Mouse (Mus musculus) heart, embryonic 11.5 days (tissue): Measurements from ENCODE around the gene Tmem109. TPM values are rescaled to one million over a fixed set of nuclear protein-coding genes. Genes with fewer than 3 reads are reported as not detected.

Experiments used
- ATAC-seq: fragments of 200-750 bp; cut with Nextera tagmentation; replicated peaks from 2 replicates; pipeline ENCODE4 v1.8.0; 2017; ENCODE audit warnings: moderate library complexity; ENCODE audit not compliant: insufficient number of reproducible peaks, low FRiP score, low TSS enrichment
- H3K27ac ChIP-seq: fragments of 300-500 bp; sonication (generic); 2 replicates; pipeline ENCODE4 v1.5.1; 2014; ENCODE audit warnings: mild to moderate bottlenecking, low read depth, low read length
- H3K27me3 ChIP-seq: fragments of 300-500 bp; sonication (generic); 2 replicates; pipeline ENCODE4 v1.6.1; 2014; ENCODE audit warnings: mild to moderate bottlenecking, low read length, mixed read lengths; ENCODE audit not compliant: control insufficient read depth, insufficient read depth
- H3K36me3 ChIP-seq: fragments of 300-500 bp; sonication (generic); 2 replicates; pipeline ENCODE4 v1.6.1; 2014; ENCODE audit warnings: mild to moderate bottlenecking, low read length, moderate library complexity, mixed read lengths; ENCODE audit not compliant: control insufficient read depth, insufficient read depth
- H3K4me1 ChIP-seq: fragments of 300-500 bp; sonication (generic); 2 replicates; pipeline ENCODE4 v1.6.1; 2014; ENCODE audit warnings: low read length; ENCODE audit not compliant: control insufficient read depth, insufficient read depth
- H3K4me2 ChIP-seq: fragments of 300-500 bp; sonication (generic); 2 replicates; pipeline ENCODE4 v1.6.1; 2014; ENCODE audit warnings: mild to moderate bottlenecking, moderate library complexity
- H3K4me3 ChIP-seq: fragments of 300-500 bp; sonication (generic); 2 replicates; pipeline ENCODE4 v1.5.1; 2014; ENCODE audit warnings: low read depth, low read length
- H3K9ac ChIP-seq: fragments of 300-500 bp; sonication (generic); 2 replicates; pipeline ENCODE4 v1.6.1; 2014; ENCODE audit warnings: mild to moderate bottlenecking, low read depth, low read length, moderate library complexity
- H3K9me3 ChIP-seq: fragments of 300-500 bp; sonication (generic); replicated peaks from 2 replicates; pipeline ENCODE4 v1.6.1; 2016; ENCODE audit warnings: low read length; ENCODE audit not compliant: control insufficient read depth
- WGBS: fragments of 180-500 bp; shearing (Covaris S2); extraction: QIAGEN DNeasy Blood & Tissue Kit; methylation state at CpG from one replicate; pipeline ENCODE4 v1.1.7; 2014; ENCODE audit not compliant: insufficient replicate concordance; 5-methylcytosine and 5-hydroxymethylcytosine counted together
- polyA plus RNA-seq: library from polyadenylated mRNA; unstranded; fragments of >200 nt; fragmentation: Nextera tagmentation; extraction: Ambion mirVana; gene quantifications from 2 replicates; pipeline ENCODE4 v1.2.1, GENCODE M21; 2014

Tmem109 gene
- polyA plus RNA-seq, 1 experiment from 2014 or later, result 66.7 TPM

DNA sequence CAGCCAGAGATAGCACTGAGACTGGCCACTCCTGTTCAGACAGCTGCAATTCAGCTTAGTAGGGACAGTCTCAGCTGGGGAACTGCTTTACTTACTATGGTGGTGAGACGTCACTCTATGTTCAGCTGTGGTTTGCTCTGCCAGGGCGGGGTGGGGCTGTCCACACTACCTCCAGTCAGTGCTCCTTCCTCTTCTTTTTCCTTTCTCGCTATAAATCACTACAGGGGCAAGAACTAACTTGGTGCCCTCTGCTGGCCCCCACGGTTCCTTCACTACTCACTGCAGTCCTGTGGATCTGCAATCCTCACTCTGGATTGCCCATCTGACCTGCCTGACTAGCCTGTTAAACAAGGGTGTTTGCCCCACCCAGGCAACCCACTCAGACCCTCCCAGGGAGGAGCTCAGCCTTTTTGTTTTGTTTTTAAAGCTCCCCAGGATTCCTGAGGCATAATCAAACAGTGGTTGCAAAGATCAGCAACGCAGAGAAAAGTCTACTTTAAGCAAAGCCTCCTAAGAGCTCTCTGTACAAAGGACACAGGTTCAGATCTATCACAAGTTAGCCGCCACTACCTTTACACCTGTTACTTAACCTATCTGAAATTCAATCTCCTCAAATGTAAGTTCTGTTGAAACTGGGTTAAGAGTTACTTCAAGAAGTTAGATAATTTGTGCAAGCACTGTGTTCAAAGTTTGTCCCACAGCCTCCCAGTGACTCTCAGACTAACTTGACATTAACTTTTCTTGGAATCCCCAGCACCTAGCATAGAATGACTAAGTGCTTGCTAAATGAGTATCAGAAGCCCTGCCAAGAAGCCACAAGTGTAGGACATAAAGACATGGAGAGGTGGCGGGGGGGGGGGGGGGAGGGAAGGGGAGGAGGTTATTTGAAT is 1.5 kb downstream of the Tmem109 start:
- 64% methylated on average over 7 of the region's 7 CpGs for WGBS
- no peaks in the 10 kb centered on the region for H3K36me3 ChIP-seq
- H3K9me3 ChIP-seq, result no peaks in the 10 kb centered on the region
- H3K4me1 ChIP-seq, result peaks cover 11% of the 10 kb centered on the region
- peak overlapping the region; percentile 80 for H3K9ac ChIP-seq
- H3K27me3 ChIP-seq, result no peaks in the 10 kb centered on the region
- no peak for ATAC-seq
- peak overlapping the region; percentile 51 for H3K4me3 ChIP-seq
- no peak overlapping the region for H3K27ac ChIP-seq
- peak overlapping the region; percentile 95 for H3K4me2 ChIP-seq

DNA sequence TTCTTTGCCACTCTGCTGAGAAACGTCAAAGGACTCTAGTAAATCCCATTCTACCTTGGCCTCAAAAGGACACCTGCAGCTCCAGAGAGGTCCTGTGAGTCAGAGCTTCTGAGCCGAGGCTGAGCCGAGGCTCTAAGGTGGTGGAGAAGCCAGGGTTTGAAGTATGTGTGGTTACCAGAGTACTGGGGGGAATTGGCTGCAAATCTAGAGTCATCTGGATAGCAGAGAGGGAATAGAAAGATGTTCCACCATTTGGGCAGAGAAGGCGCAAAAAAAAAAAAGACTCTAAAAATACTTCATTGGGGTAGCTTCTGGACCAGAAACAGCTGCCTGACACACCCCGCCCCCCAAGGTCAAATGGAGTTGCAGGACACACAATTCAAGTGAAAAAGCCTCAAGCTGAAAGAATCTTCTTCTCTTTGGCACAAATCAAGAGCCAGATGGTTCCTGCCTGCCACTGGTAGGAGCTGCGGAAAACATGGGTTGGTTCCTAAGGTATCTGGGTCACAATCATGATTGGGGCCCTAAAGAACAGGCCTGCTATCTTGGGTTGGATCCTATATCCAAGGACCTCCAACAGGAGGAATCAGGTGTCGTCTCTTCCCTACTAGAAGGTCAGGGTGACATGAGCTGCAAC is 3.5 kb downstream of the Tmem109 start:
- no peak overlapping the region for H3K9ac ChIP-seq
- WGBS, result 86% methylated on average over 7 of the region's 7 CpGs
- no peak overlapping the region for H3K4me3 ChIP-seq
- H3K27me3 ChIP-seq, result no peaks in the 10 kb centered on the region
- H3K4me2 ChIP-seq, result no peak overlapping the region
- no peak for ATAC-seq
- peaks cover 9% of the 10 kb centered on the region for H3K36me3 ChIP-seq
- peaks cover 11% of the 10 kb centered on the region for H3K4me1 ChIP-seq
- H3K9me3 ChIP-seq, result peaks cover 2% of the 10 kb centered on the region; the same call in 1 of the 2 replicates
- H3K27ac ChIP-seq, result no peak overlapping the region

DNA sequence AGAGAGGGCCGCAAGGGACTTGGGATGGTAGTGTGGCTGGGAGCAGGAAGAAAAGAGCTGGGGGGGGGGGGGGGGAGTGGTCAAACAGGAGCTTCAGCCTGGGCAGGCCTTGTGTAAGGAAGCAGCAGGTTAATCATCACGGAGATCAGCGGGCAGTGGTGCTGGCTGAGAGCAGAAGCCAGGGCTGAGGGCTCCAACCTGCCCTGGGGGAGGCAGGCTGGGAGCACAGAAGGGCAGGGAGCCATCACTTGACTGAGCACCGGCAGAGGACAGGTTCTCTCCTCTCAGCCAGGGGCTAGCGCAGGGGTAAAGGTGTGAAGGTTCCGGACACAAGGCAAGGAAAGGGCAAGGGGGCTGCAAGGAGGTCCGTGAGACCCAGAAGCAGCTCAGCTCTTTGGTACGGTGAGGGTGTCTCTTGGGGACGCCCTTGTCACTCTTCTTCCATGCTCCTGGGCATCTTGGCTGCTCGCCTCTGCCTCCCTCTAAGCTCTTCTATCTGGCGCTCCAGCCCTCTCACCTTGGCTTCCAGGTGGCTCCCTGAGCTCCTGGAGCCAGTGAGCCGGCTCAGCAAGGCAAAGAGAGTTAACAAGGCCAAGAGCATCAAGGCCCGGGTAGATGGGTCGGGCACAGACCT is 10.4 kb downstream of the Tmem109 start:
- no peak overlapping the region for H3K9ac ChIP-seq
- no peaks in the 10 kb centered on the region for H3K27me3 ChIP-seq
- H3K4me3 ChIP-seq, result no peak overlapping the region
- H3K4me2 ChIP-seq, result no peak overlapping the region
- no peak overlapping the region for H3K27ac ChIP-seq
- H3K9me3 ChIP-seq, result peaks cover 2% of the 10 kb centered on the region; the same call in 1 of the 2 replicates
- peaks cover 15% of the 10 kb centered on the region for H3K4me1 ChIP-seq
- ATAC-seq, result no peak
- WGBS, result 71% methylated on average over 14 of the region's 14 CpGs
- H3K36me3 ChIP-seq, result peaks cover 30% of the 10 kb centered on the region

DNA sequence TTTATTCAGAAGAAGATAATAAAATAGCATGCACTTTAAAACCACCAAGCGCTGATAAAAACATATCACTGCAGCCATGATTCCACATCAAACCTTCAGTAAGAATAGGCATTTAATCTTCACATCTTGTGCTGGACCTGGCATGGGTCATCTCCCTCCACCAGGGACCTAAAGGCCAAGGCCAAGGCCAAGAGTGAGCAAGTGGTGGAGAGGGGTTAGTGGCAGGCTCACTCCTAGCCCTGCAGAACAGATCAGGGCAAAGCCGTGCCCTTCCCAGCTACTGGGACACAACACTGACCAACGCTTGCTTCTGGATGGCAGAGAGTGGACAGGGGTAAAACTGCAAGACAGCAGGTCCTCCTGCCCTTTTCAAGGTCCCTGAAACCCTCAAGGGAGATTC is 11.1 kb downstream of the Tmem109 start:
- Histone ChIP-seq H3K4me3 (no peak overlapping the region), H3K4me2 (no peak overlapping the region), H3K9me3 (peaks cover 2% of the 10 kb centered on the region; the same call in 1 of the 2 replicates), H3K27ac (no peak overlapping the region), H3K36me3 (peaks cover 34% of the 10 kb centered on the region), H3K4me1 (peaks cover 15% of the 10 kb centered on the region), H3K9ac (no peak overlapping the region), H3K27me3 (no peaks in the 10 kb centered on the region)
- no peak for ATAC-seq
- WGBS, result 85% methylated on average over 3 of the region's 3 CpGs

DNA sequence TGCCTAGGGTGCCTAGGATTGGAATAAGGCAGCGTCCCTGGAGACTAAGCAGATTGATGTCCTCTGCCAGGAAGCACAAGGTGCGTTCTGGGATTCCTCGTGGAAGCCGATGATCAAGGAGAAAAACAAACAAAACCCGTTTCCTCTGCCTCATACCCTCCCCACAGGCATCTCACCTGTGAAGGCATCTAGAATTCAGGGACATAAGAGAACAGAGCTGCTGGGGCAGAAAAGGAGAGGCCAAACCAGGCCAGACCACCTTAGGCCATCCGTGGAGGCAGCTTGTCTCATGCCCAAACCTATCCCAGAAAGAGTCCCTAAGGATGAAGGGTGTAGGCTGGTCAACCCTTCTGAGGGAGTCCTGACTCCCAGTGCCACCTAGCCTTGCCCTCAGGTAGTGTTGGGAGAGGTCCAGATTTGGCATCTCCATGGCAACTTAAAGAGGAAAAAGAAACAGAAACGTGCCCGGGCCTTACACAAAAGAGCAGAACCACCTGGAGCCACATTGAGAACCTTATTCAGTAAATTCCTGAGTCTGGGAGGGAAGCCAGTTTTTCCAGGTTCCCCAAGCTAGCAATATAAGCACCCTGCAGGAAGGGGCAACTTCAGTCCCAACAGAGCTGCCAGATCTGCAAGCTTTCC is 11.8 kb downstream of the Tmem109 start, which contains the start of gene Tmem132a:
Gene Tmem132a (minus strand): TSS at position 55 of the 642 bp plus-strand sequence.
- H3K36me3 ChIP-seq, result peaks cover 41% of the 10 kb centered on the region
- 4% methylated on average over 8 of the region's 8 CpGs for WGBS
- peak within 1 kb of the TSS; percentile 80 for H3K4me2 ChIP-seq
- no peaks in the 10 kb centered on the region for H3K27me3 ChIP-seq
- H3K9ac ChIP-seq, result peak within 1 kb of the TSS; percentile 87
- peak within 1 kb of the TSS; percentile 52; the same call in 1 of the 2 replicates for H3K27ac ChIP-seq
- no peak for ATAC-seq
- H3K4me3 ChIP-seq, result peak within 1 kb of the TSS; percentile 70
- peaks cover 2% of the 10 kb centered on the region; the same call in 1 of the 2 replicates for H3K9me3 ChIP-seq
- H3K4me1 ChIP-seq, result peaks cover 15% of the 10 kb centered on the region

DNA sequence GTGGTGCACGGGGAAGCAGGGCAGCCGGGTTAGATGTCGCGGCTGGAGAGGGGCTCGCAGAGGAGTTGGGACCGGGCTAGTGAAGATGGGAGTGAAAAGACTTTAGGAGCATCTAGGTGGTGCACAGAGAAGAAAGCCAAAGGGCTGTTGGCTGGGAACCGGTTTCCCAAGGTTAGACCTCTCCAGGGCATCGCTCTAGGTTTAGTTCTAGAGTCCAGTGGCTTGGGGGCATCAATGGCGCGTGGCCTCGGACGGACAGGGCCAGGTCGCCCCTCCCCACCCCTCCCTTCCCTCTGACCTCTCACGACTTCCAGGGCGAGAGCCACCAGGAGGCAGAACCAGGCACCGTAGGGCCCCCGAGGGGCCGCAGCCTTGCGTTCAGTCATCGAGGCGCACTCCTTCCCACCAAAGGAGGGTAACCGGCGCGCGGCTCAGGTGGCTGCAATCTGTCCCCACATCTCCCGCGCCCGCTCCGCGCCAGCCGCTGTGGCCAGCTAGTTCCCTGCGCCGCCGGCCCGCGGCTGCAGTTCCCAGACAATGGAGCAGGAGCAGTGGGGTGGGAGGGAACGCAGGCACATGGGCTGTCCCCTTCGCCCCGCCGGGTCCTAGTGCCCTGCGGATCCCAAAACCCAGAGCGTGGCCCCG is 12.4 kb downstream of the Tmem109 start:
- Histone ChIP-seq H3K9me3 (peaks cover 2% of the 10 kb centered on the region; the same call in 1 of the 2 replicates), H3K27ac (peak overlapping the region; percentile 52; the same call in 1 of the 2 replicates), H3K4me3 (peak overlapping the region; percentile 70), H3K4me1 (peaks cover 15% of the 10 kb centered on the region), H3K4me2 (peak overlapping the region; percentile 80), H3K27me3 (no peaks in the 10 kb centered on the region), H3K36me3 (peaks cover 46% of the 10 kb centered on the region), H3K9ac (peak overlapping the region; percentile 87)
- peak; percentile 81 for ATAC-seq
- WGBS, result 0% methylated on average over 43 of the region's 43 CpGs

DNA sequence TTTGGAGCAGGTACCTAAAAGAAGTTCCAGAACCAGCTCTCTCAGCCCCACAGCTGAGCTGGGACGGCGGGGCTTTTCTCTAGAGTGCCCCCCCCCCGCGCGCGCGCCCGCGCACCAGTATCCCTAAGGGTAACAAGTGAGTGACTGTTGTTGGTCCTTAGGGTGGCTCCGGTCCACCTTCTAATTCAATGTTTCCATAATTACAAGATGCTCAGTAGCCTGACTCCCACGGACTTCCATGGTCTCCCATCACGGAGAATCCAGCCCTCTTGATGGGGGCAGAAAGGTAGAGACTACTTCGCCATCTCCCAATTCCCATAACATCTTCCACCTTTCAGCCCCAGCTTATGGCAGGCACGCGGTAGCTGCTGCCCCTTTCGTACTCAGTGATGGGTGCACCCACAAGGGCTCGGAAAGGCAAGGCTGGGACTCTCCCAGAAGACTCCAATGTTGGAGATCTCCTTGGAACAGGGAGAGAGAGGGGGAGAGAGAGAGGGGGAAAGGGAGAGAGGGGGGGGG is 13.1 kb downstream of the Tmem109 start:
- WGBS, result under 1% methylated on average over 17 of the region's 17 CpGs
- Histone ChIP-seq H3K27me3 (no peaks in the 10 kb centered on the region), H3K9me3 (peaks cover 2% of the 10 kb centered on the region; the same call in 1 of the 2 replicates), H3K9ac (peak overlapping the region; percentile 87), H3K27ac (no peak overlapping the region), H3K4me2 (peak overlapping the region; percentile 80), H3K4me3 (peak overlapping the region; percentile 70), H3K4me1 (peaks cover 15% of the 10 kb centered on the region), H3K36me3 (peaks cover 46% of the 10 kb centered on the region)
- peak; percentile 9; the same call in 1 of the 2 replicates for ATAC-seq
